Comparison of ENCODE assay signal across 48 mouse cellular contexts in genomic region chr1:60942921-60943320, GRCm38 (mm10). TPM values are rescaled to one million over a fixed set of nuclear protein-coding genes. Genes with fewer than 3 reads are reported as not detected.
"Had no signal": no experiment of that assay in that cellular context is flagged by ENCODE, and none has a peak within 500 bp of the region (broad histone marks: within the 10 kb centered on the region; RNA-seq: fewer than 3 reads in every experiment).

No protein-coding gene starts in this region.

- H3K9ac ChIP-seq: heart, embryonic 12.5 days; heart, embryonic 13.5 days; heart, embryonic 15.5 days; hindbrain, embryonic 12.5 days; hindbrain, embryonic 13.5 days; hindbrain, embryonic 14.5 days; hindbrain, embryonic 15.5 days; intestine, embryonic 15.5 days; kidney, embryonic 15.5 days had no signal

- H3K27ac ChIP-seq: heart, embryonic 10.5 days; heart, embryonic 13.5 days; heart, embryonic 15.5 days; hindbrain, embryonic 10.5 days; hindbrain, embryonic 12.5 days; hindbrain, embryonic 13.5 days; hindbrain, embryonic 14.5 days; hindbrain, embryonic 15.5 days; hindbrain, postnatal 0 days; intestine, embryonic 15.5 days; kidney, embryonic 15.5 days; kidney, postnatal 0 days; layer of hippocampus, adult 2 months; left cerebral cortex, adult 2 months had no signal

- H3K4me3 ChIP-seq: heart, embryonic 10.5 days; heart, embryonic 12.5 days; heart, embryonic 13.5 days; heart, embryonic 15.5 days; hindbrain, embryonic 10.5 days; hindbrain, embryonic 12.5 days; hindbrain, embryonic 13.5 days; hindbrain, embryonic 15.5 days; intestine, embryonic 15.5 days; kidney, embryonic 15.5 days; layer of hippocampus, adult 2 months; left cerebral cortex, adult 2 months had no signal

- H3K9me3 ChIP-seq: heart, embryonic 10.5 days; heart, embryonic 12.5 days; heart, embryonic 13.5 days; heart, embryonic 15.5 days; hindbrain, embryonic 10.5 days; hindbrain, embryonic 12.5 days; hindbrain, embryonic 13.5 days; hindbrain, embryonic 15.5 days; intestine, embryonic 15.5 days; kidney, embryonic 15.5 days had no signal

- ATAC-seq: hindbrain, embryonic 16.5 days; hindbrain, postnatal 0 days; inflammation-experienced regulatory T-cells, adult 6 months; intestine, embryonic 15.5 days; intestine, embryonic 16.5 days; intestine, postnatal 0 days had no signal

- H3K4me1 ChIP-seq: heart, embryonic 12.5 days; hindbrain, embryonic 12.5 days; hindbrain, embryonic 13.5 days; hindbrain, embryonic 15.5 days; intestine, embryonic 15.5 days; kidney, embryonic 15.5 days had no signal

- H3K36me3 ChIP-seq: heart, embryonic 10.5 days; heart, embryonic 12.5 days; heart, embryonic 13.5 days; heart, embryonic 15.5 days; hindbrain, embryonic 10.5 days; hindbrain, embryonic 12.5 days; hindbrain, embryonic 13.5 days; hindbrain, embryonic 15.5 days; intestine, embryonic 15.5 days; kidney, embryonic 15.5 days had no signal

- DNase-seq: heart, postnatal 10 days; heart, postnatal 14 days; heart, postnatal 36 days; heart, postnatal 4 days; kidney, adult 11 months; kidney, adult 18-20 months; kidney, adult 2 months; kidney, adult 8-10 months; kidney, postnatal 10 days; kidney, postnatal 14 days; kidney, postnatal 25 days; kidney, postnatal 36 days; kidney, postnatal 4 days; layer of hippocampus, adult 9-11 months had no signal

- H3K27me3 ChIP-seq: heart, embryonic 12.5 days; heart, embryonic 13.5 days; heart, embryonic 15.5 days; hindbrain, embryonic 12.5 days; hindbrain, embryonic 13.5 days; hindbrain, embryonic 15.5 days; intestine, embryonic 15.5 days; kidney, embryonic 15.5 days had no signal

- H3K4me2 ChIP-seq: heart, embryonic 11.5 days; heart, embryonic 12.5 days; heart, embryonic 13.5 days; heart, embryonic 15.5 days; hindbrain, embryonic 12.5 days; hindbrain, embryonic 13.5 days; hindbrain, embryonic 14.5 days; hindbrain, embryonic 15.5 days; intestine, embryonic 15.5 days; kidney, embryonic 15.5 days had no signal

RNA-seq across cellular contexts. Expression of gene Icos, which starts 34.8 kb away (rescaled TPM):
- total RNA-seq: hindbrain, postnatal 0 days; layer of hippocampus, adult 18-20 months; layer of hippocampus, adult 2 months; layer of hippocampus, postnatal 25 days; left cerebral cortex, adult 18-20 months; left cerebral cortex, adult 8-10 months had no signal
- polyA plus RNA-seq: hindbrain, embryonic 15.5 days had no signal

RNA-seq across cellular contexts. Expression of gene Ctla4, which starts 56.1 kb away (rescaled TPM):
- total RNA-seq: heart, postnatal 4 days; hindbrain, postnatal 0 days; layer of hippocampus, adult 18-20 months; layer of hippocampus, adult 2 months; layer of hippocampus, adult 8-10 months; layer of hippocampus, postnatal 10 days; layer of hippocampus, postnatal 14 days; layer of hippocampus, postnatal 25 days; left cerebral cortex, adult 18-20 months; left cerebral cortex, adult 2 months; left cerebral cortex, adult 8-10 months; left cerebral cortex, postnatal 10 days had no signal
- polyA plus RNA-seq: heart, embryonic 10.5 days; heart, embryonic 12.5 days; heart, embryonic 14.5 days; heart, postnatal 0 days; hindbrain, embryonic 10.5 days; hindbrain, embryonic 11.5 days; hindbrain, embryonic 12.5 days; hindbrain, embryonic 13.5 days; hindbrain, embryonic 14.5 days; hindbrain, embryonic 15.5 days; hindbrain, embryonic 16.5 days; hindbrain, postnatal 0 days; intestine, embryonic 14.5 days; intestine, embryonic 15.5 days; intestine, embryonic 16.5 days; intestine, postnatal 0 days; kidney, embryonic 14.5 days; kidney, embryonic 15.5 days; kidney, embryonic 16.5 days; kidney, postnatal 0 days had no signal
